8 mouse cellular contexts compared by ENCODE assay signal in the genomic region with DNA sequence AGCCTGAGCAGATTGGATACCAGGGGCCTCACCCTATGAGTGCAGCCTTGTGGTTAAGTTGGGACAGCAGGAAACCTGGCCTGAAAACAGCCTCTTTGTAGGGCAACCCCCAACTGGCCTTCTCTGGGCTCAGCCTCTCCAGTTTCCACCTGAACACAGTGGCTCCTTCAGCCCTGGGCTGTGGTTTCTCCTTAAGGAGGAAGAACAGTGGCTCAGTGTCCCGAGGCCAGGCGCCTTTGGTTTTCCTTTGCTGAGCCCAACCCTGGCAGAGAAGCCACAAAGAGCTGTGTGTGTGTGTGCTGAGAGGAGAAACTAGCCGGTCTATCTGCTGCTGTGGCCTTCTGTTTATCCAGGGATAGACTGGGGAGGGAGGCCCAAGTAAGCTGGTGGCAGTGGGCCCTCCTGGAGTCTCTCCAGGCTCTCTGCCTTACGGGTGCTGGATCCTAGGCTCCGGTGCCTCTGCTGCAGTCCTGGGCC. TPM values are rescaled to one million over a fixed set of nuclear protein-coding genes. Genes with fewer than 3 reads are reported as not detected.
DNase-seq lines count a peak whose midpoint lies in the region; ATAC-seq and TF ChIP-seq lines count a peak whose summit lies in the region.

No protein-coding gene starts in this region.

- WGBS in kidney, postnatal 0 days = 60% methylated on average over 5 of the region's 5 CpGs
- WGBS in embryonic facial prominence, embryonic 15.5 days = 27% methylated on average over 5 of the region's 5 CpGs
- WGBS in limb, embryonic 11.5 days = 60% methylated on average over 5 of the region's 5 CpGs
- 41% methylated on average over 5 of the region's 5 CpGs for WGBS in liver, postnatal 0 days (ENCODE audit: insufficient replicate concordance)
- 65% methylated on average over 5 of the region's 5 CpGs for WGBS in heart, adult 2 months

- TF ChIP-seq EP300 in liver, postnatal 0 days (IDR thresholded peaks at IDR 0.05; ENCODE audit: low read depth) = no peak
- no peak for TF ChIP-seq EP300 in heart, adult 2 months (IDR thresholded peaks at IDR 0.05; ENCODE audit: insufficient read depth, low read depth, low read length)

- 0 out of 2 replicates have a peak overlapping the region, but pooled peaks have one; percentile 2 for H3K9ac ChIP-seq in kidney, postnatal 0 days (ENCODE audit: low read depth, low read length)
- no peak overlapping the region for H3K9ac ChIP-seq in embryonic facial prominence, embryonic 15.5 days
- H3K9ac ChIP-seq in limb, embryonic 11.5 days (ENCODE audit: low read length) = peak overlapping the region; percentile 37; the same call in 1 of the 2 replicates
- no peak overlapping the region for H3K9ac ChIP-seq in liver, postnatal 0 days (replicated peaks)
- H3K9ac ChIP-seq in heart, adult 2 months (ENCODE audit: low read depth, low read length) = no peak overlapping the region

- no peak for TF ChIP-seq CTCF in kidney, postnatal 0 days (IDR thresholded peaks at IDR 0.05; ENCODE audit: low read depth)
- no peak for TF ChIP-seq CTCF in liver, postnatal 0 days (IDR thresholded peaks at IDR 0.05; ENCODE audit: low read depth)
- TF ChIP-seq CTCF in heart, adult 2 months (IDR thresholded peaks at IDR 0.05) = no peak

- H3K4me2 ChIP-seq in kidney, postnatal 0 days (ENCODE audit: low read length) = no peak overlapping the region
- no peak overlapping the region for H3K4me2 ChIP-seq in embryonic facial prominence, embryonic 15.5 days (replicated peaks)
- H3K4me2 ChIP-seq in limb, embryonic 11.5 days (ENCODE audit: low read depth, severe bottlenecking) = no peak overlapping the region
- no peak overlapping the region for H3K4me2 ChIP-seq in liver, postnatal 0 days (ENCODE audit: low read depth, low read length)

- peaks cover 18% of the 10 kb centered on the region for H3K4me1 ChIP-seq in kidney, postnatal 0 days (replicated peaks; ENCODE audit: insufficient read depth, low read length)
- peaks cover 62% of the 10 kb centered on the region for H3K4me1 ChIP-seq in embryonic facial prominence, embryonic 15.5 days
- peaks cover 30% of the 10 kb centered on the region for H3K4me1 ChIP-seq in limb, embryonic 11.5 days (ENCODE audit: control insufficient read depth, insufficient read depth, low read length)
- H3K4me1 ChIP-seq in liver, postnatal 0 days (ENCODE audit: insufficient read depth) = peaks cover 14% of the 10 kb centered on the region
- no peaks in the 10 kb centered on the region; the same call in 1 of the 2 replicates for H3K4me1 ChIP-seq in heart, adult 2 months (ENCODE audit: control insufficient read depth, insufficient read depth, low read length)

- intact Hi-C loops in heart, adult 2 months (cut with DNase I) = no loop called here

- no peaks in the 10 kb centered on the region for H3K36me3 ChIP-seq in kidney, postnatal 0 days (ENCODE audit: insufficient read depth, low read length)
- H3K36me3 ChIP-seq in embryonic facial prominence, embryonic 15.5 days = no peaks in the 10 kb centered on the region
- H3K36me3 ChIP-seq in limb, embryonic 11.5 days (ENCODE audit: control insufficient read depth, insufficient read depth, low read length) = no peaks in the 10 kb centered on the region
- H3K36me3 ChIP-seq in liver, postnatal 0 days (replicated peaks; ENCODE audit: insufficient read depth, low read length) = no peaks in the 10 kb centered on the region
- H3K36me3 ChIP-seq in heart, adult 2 months (ENCODE audit: control insufficient read depth, insufficient read depth, low read length) = no peaks in the 10 kb centered on the region

- no peak overlapping the region; the same call in 1 of the 2 replicates for H3K27ac ChIP-seq in kidney, postnatal 0 days
- peak overlapping the region; percentile 78 for H3K27ac ChIP-seq in embryonic facial prominence, embryonic 15.5 days (replicated peaks)
- peak overlapping the region; percentile 88 for H3K27ac ChIP-seq in limb, embryonic 11.5 days (replicated peaks; ENCODE audit: low read depth, low read length)
- no peak overlapping the region for H3K27ac ChIP-seq in liver, postnatal 0 days (ENCODE audit: low read depth)
- no peak overlapping the region for H3K27ac ChIP-seq in heart, adult 2 months

- DNase-seq in kidney, postnatal 0 days (ENCODE audit: low spot score) = no peak
- DNase-seq in kidney, adult 8-10 months = no peak
- DNase-seq in Muller cell, postnatal 12 days (ENCODE audit: inconsistent ontology term) = peak; percentile 59
- peak; percentile 54 for DNase-seq in limb, embryonic 11.5 days (ENCODE audit: low spot score)
- DNase-seq in liver, postnatal 0 days = no peak
- DNase-seq in heart, adult 2 months = no peak
- DNase-seq in adrenal gland, postnatal 25 days = no peak

- no peaks in the 10 kb centered on the region for H3K9me3 ChIP-seq in kidney, postnatal 0 days (replicated peaks; ENCODE audit: low read length)
- no peaks in the 10 kb centered on the region for H3K9me3 ChIP-seq in embryonic facial prominence, embryonic 15.5 days (replicated peaks)
- no peaks in the 10 kb centered on the region for H3K9me3 ChIP-seq in limb, embryonic 11.5 days (ENCODE audit: control insufficient read depth, low read length)
- H3K9me3 ChIP-seq in liver, postnatal 0 days (ENCODE audit: low read length) = no peaks in the 10 kb centered on the region

- no peak for ATAC-seq in kidney, postnatal 0 days (replicated peaks; ENCODE audit: low FRiP score, low read depth)
- peak; percentile 78 for ATAC-seq in embryonic facial prominence, embryonic 15.5 days (ENCODE audit: insufficient number of reproducible peaks, low FRiP score, low TSS enrichment, low read depth)
- peak; percentile 68; the same call in 1 of the 2 replicates for ATAC-seq in limb, embryonic 11.5 days (ENCODE audit: insufficient number of reproducible peaks, low FRiP score, low TSS enrichment, low read depth)
- no peak for ATAC-seq in liver, postnatal 0 days

- no peaks in the 10 kb centered on the region for H3K79me2 ChIP-seq in heart, adult 2 months (replicated peaks; ENCODE audit: control insufficient read depth, insufficient read depth, low read length)

- TF ChIP-seq POLR2A in heart, adult 2 months (IDR thresholded peaks at IDR 0.05; ENCODE audit: insufficient read depth, low read depth, low read length) = no peak

- H3K27me3 ChIP-seq in kidney, postnatal 0 days (ENCODE audit: insufficient read depth, low read length) = no peaks in the 10 kb centered on the region
- H3K27me3 ChIP-seq in embryonic facial prominence, embryonic 15.5 days = no peaks in the 10 kb centered on the region
- no peaks in the 10 kb centered on the region for H3K27me3 ChIP-seq in limb, embryonic 11.5 days (ENCODE audit: control insufficient read depth, insufficient read depth, low read length)
- no peaks in the 10 kb centered on the region for H3K27me3 ChIP-seq in liver, postnatal 0 days (ENCODE audit: insufficient read depth, low read length)
- no peaks in the 10 kb centered on the region for H3K27me3 ChIP-seq in heart, adult 2 months (ENCODE audit: control insufficient read depth, insufficient read depth, low read length)

- no peak overlapping the region for H3K4me3 ChIP-seq in kidney, postnatal 0 days (replicated peaks; ENCODE audit: low read depth, low read length)
- no peak overlapping the region for H3K4me3 ChIP-seq in embryonic facial prominence, embryonic 15.5 days (replicated peaks)
- H3K4me3 ChIP-seq in limb, embryonic 11.5 days (ENCODE audit: low read depth, low read length) = no peak overlapping the region
- H3K4me3 ChIP-seq in liver, postnatal 0 days (ENCODE audit: low read depth, low read length) = no peak overlapping the region
- H3K4me3 ChIP-seq in heart, adult 2 months = no peak overlapping the region

RNA-seq across cellular contexts. Expression of gene Rab11fip4, which starts 59.4 kb away (rescaled TPM):
- polyA plus RNA-seq in kidney, postnatal 0 days (2015; fragmentation: Nextera tagmentation; extraction: Ambion mirVana) = 9.1 TPM in 2 replicates
- 5.4 and 6.0 TPM in 2 replicates for polyA plus RNA-seq in embryonic facial prominence, embryonic 15.5 days (2015; fragmentation: Nextera tagmentation; extraction: Ambion mirVana)
- polyA plus RNA-seq in limb, embryonic 11.5 days (2014; fragmentation: Nextera tagmentation; extraction: Ambion mirVana) = 10.7 and 12.2 TPM in 2 replicates
- 1.1 and 1.2 TPM in 2 replicates for polyA plus RNA-seq in liver, postnatal 0 days (2015; fragmentation: Nextera tagmentation; extraction: Ambion mirVana)
- total RNA-seq in heart, adult 2 months (2021) = under 1 TPM; 0.11 to 0.26 TPM
- 0.20 and 0.66 TPM in 2 replicates for polyA plus RNA-seq in heart, adult 2 months (2012; rRNA removed)
- 3.4 and 4.2 TPM in 2 replicates for total RNA-seq in adrenal gland, postnatal 25 days (2021)

Comparison
In these comparisons a context has a peak if more than half of its experiments do, and no peak if none do; other contexts are left out.
1. ATAC-seq: peak in embryonic facial prominence, embryonic 15.5 days (single experiment) and limb, embryonic 11.5 days (single experiment); none in kidney, postnatal 0 days (single experiment) and liver, postnatal 0 days (single experiment).
2. DNase-seq: peak in Muller cell, postnatal 12 days (single experiment) and limb, embryonic 11.5 days (single experiment); none in kidney, postnatal 0 days (single experiment), kidney, adult 8-10 months (0 of 2), liver, postnatal 0 days (single experiment), heart, adult 2 months (0 of 2) and adrenal gland, postnatal 25 days (single experiment).
3. H3K27ac ChIP-seq: peak in embryonic facial prominence, embryonic 15.5 days (single experiment) and limb, embryonic 11.5 days (single experiment); none in kidney, postnatal 0 days (single experiment), liver, postnatal 0 days (single experiment) and heart, adult 2 months (single experiment).
4. H3K9ac ChIP-seq: peak in kidney, postnatal 0 days (single experiment) and limb, embryonic 11.5 days (single experiment); none in embryonic facial prominence, embryonic 15.5 days (single experiment), liver, postnatal 0 days (single experiment) and heart, adult 2 months (single experiment).